Mouse (Mus musculus) mammary gland, adult 2 months (tissue): ENCODE results near the gene Gm29666. TPM values are rescaled to one million over a fixed set of nuclear protein-coding genes. Genes with fewer than 3 reads are reported as not detected.

Experiments
- polyA plus RNA-seq: library from polyadenylated mRNA; depleted of rRNA; stranded (reverse); fragments of >200 nt; gene quantifications from 2 replicates; pipeline ENCODE4 v1.2.3, GENCODE M21; 2012; ENCODE audit warnings: low replicate concordance; rRNA removed

Gm29666 gene
- polyA plus RNA-seq, result 0.22 and 0.50 TPM in 2 replicates

GRCm38 (mm10) chr15:84919938-84920337 is at the start of gene Gm29666:
Gene Gm29666, minus strand, starts transcription at chr15:84920038.

GRCm38 (mm10) chr15:84922884-84923507 is 3.2 kb upstream of the Gm29666 start, which contains the start of gene Nup50:
Gene Nup50, plus strand, starts transcription at chr15:84923411.

Other genes with a start within 250 kb of the Gm29666 start
- gene Arhgap8, start 200.0 kb downstream of the Gm29666 start, polyA plus RNA-seq, result 3.2 and 5.6 TPM in 2 replicates
- gene Phf21b, start 64.0 kb downstream of the Gm29666 start, polyA plus RNA-seq, result 2.1 and 3.6 TPM in 2 replicates
- 6.8 TPM in 2 replicates for gene Nup50, start 3.4 kb upstream of the Gm29666 start, polyA plus RNA-seq
- 33.1 and 34.4 TPM in 2 replicates for gene 5031439G07Rik, start 68.5 kb upstream of the Gm29666 start, polyA plus RNA-seq
- 11.5 and 25.0 TPM in 2 replicates for gene Upk3a, start 97.1 kb upstream of the Gm29666 start, polyA plus RNA-seq
- 7.5 and 9.8 TPM in 2 replicates for gene Fam118a, start 108.9 kb upstream of the Gm29666 start, polyA plus RNA-seq
- not detected in 2 replicates for gene Smc1b, start 211.9 kb upstream of the Gm29666 start, polyA plus RNA-seq
- gene Ribc2, start 212.0 kb upstream of the Gm29666 start, polyA plus RNA-seq, result not detected in 2 replicates